Mouse (Mus musculus) kidney, adult 8-10 months (tissue): ENCODE results near the gene Cyp2c69.
"Not testable (repeated sequence)": the region's sequence is repeated elsewhere in the genome, so short reads cannot be mapped to it uniquely, and the experiment has no call there.

ENCODE experiments used
- DNase-seq, 2 experiments: peaks; one replicate each; pipeline ENCODE4 v3.0.0; 2022

Cyp2c69 gene

GRCm38 (mm10) chr19:39886699-39887098 lies at the start of gene Cyp2c69:
Cyp2c69 (minus strand) TSS chr19:39886799.
- not testable (repeated sequence) for DNase-seq

GRCm38 (mm10) chr19:39935396-39935795 lies 48.8 kb upstream of the Cyp2c69 start:
- DNase-seq: peak; percentile 89 to 94

- DNase-seq: no peak
Measured at GRCm38 (mm10) chr19:39930032-39930431, 43.4 kb upstream of the Cyp2c69 start.

GRCm38 (mm10) chr19:39901656-39902055 lies 15.1 kb upstream of the Cyp2c69 start:
- DNase-seq: no peak

- not testable (repeated sequence) for DNase-seq
Measured at GRCm38 (mm10) chr19:39890079-39890478, 3.5 kb upstream of the Cyp2c69 start.

- no peak for DNase-seq
Measured at GRCm38 (mm10) chr19:39866133-39866532, 20.5 kb downstream of the Cyp2c69 start.

- peak in 1 of 2 experiments; percentile 69 for DNase-seq
Measured at GRCm38 (mm10) chr19:39820931-39821330, 65.7 kb downstream of the Cyp2c69 start.

GRCm38 (mm10) chr19:39816400-39816799 lies 70.2 kb downstream of the Cyp2c69 start:
- DNase-seq: not testable (repeated sequence)

- DNase-seq: not testable (repeated sequence)
Measured at GRCm38 (mm10) chr19:39815991-39816390, 70.6 kb downstream of the Cyp2c69 start.

GRCm38 (mm10) chr19:39812714-39813113 lies 73.9 kb downstream of the Cyp2c69 start, which contains the start of gene Cyp2c40:
Cyp2c40 (minus strand) TSS chr19:39812814.
- DNase-seq: not testable (repeated sequence)
